Mouse (Mus musculus) stomach, postnatal 0 days (tissue): ENCODE data around the gene Olfr305.

ENCODE experiments used
- CTCF ChIP-seq: IDR thresholded peaks from 2 replicates; pipeline ENCODE4 v1.5.1; 2016; ENCODE audit warnings: antibody characterized with exemption, low read depth, mild to moderate bottlenecking, moderate library complexity
- EP300 ChIP-seq: optimal IDR thresholded peaks from 2 replicates; pipeline ENCODE3; 2016; ENCODE audit warnings: antibody characterized with exemption

GRCm38 (mm10) chr7:86344253-86344652 lies 22.5 kb downstream of the Olfr305 start:
- TF ChIP-seq EP300 (no peak), CTCF (no peak)
